Mouse (Mus musculus) embryonic fibroblast, embryonic 13.5 days (primary cell): ENCODE measurements around the gene Ccr10.

Experiments
- CTCF ChIP-seq: IDR thresholded peaks from 2 replicates; pipeline ENCODE4 v1.5.1; 2011; ENCODE audit warnings: mild to moderate bottlenecking, control low read depth, low read length, moderate library complexity, borderline replicate concordance; ENCODE audit not compliant: insufficient read depth
- POLR2A ChIP-seq: IDR thresholded peaks from 2 replicates; pipeline ENCODE4 v1.6.1; 2011; ENCODE audit warnings: low read depth, mild to moderate bottlenecking, control low read depth, low read length, moderate library complexity

DNA sequence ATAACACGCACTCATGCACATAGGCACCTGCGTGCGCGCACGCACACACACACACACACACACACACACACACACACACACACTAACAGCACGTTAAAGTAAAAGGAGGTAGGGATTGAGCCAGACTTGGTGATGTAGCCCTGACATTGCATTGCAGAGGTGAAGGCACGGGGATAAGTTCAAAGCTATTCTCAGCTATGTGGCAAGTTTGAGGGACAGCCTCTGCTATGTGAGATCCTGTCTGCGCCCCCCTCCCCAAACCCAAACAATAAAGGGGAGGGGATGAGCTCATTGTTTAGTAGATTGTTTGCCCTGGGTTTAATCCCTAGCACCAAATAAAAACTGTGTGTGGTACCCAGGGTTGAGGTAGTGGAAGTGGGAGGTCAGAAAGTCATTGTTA, 34.2 kb downstream of the Ccr10 start:
- TF ChIP-seq CTCF (no peak), POLR2A (no peak)
